Mouse (Mus musculus) myocyte (in vitro differentiated cells): ENCODE data around the gene Grik4.

Source experiments
- MYOD1 ChIP-seq, 3 experiments: IDR thresholded peaks; one replicate each; pipeline ENCODE4 v1.6.1; 2011; ENCODE audit warnings: control low read depth in 2 of 3, low read depth in 2 of 3, mild to moderate bottlenecking in 2 of 3, moderate library complexity in 1 of 3; ENCODE audit not compliant: insufficient read length in 2 of 3, control insufficient read depth in 1 of 3
- POLR2A ChIP-seq: IDR thresholded peaks from one replicate; pipeline ENCODE4 v1.6.1; 2011; ENCODE audit warnings: low read depth, mild to moderate bottlenecking, control low read depth, moderate library complexity; ENCODE audit not compliant: insufficient read length

DNA sequence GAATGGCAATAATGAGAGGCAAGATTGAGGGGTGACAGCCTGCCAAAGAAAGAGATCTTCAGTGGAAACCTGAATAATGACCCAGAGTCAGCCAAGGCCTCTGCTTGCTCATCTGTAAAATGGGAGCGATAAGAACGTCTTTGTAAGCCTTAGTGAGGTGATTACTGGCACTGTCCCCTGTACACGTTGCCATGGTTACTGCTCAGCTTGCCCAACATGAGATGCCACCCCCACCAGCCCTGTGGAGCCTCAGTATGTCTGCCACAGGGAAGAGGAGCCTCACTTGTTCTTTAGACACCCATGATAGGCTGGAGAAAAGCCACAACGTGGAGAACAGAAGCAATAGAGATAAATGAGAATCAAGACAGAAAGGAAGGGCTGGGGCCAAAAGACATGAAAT, 56.4 kb downstream of the Grik4 start:
- no peak for TF ChIP-seq POLR2A
- TF ChIP-seq MYOD1 (IDR thresholded peaks at IDR 0.05; ENCODE audit: control insufficient read depth in 1 of 3, insufficient read length in 2 of 3, low read depth in 2 of 3): no peak
